Mouse (Mus musculus) urinary bladder, adult 18-20 months (tissue): ENCODE data around the gene 1700066M21Rik.

ENCODE experiments used
- DNase-seq, 2 experiments: peaks; one replicate each; pipeline ENCODE4 v3.0.0; 2022; ENCODE audit warnings: low spot score in 2 of 2, mixed read lengths in 2 of 2

Gene 1700066M21Rik

DNA sequence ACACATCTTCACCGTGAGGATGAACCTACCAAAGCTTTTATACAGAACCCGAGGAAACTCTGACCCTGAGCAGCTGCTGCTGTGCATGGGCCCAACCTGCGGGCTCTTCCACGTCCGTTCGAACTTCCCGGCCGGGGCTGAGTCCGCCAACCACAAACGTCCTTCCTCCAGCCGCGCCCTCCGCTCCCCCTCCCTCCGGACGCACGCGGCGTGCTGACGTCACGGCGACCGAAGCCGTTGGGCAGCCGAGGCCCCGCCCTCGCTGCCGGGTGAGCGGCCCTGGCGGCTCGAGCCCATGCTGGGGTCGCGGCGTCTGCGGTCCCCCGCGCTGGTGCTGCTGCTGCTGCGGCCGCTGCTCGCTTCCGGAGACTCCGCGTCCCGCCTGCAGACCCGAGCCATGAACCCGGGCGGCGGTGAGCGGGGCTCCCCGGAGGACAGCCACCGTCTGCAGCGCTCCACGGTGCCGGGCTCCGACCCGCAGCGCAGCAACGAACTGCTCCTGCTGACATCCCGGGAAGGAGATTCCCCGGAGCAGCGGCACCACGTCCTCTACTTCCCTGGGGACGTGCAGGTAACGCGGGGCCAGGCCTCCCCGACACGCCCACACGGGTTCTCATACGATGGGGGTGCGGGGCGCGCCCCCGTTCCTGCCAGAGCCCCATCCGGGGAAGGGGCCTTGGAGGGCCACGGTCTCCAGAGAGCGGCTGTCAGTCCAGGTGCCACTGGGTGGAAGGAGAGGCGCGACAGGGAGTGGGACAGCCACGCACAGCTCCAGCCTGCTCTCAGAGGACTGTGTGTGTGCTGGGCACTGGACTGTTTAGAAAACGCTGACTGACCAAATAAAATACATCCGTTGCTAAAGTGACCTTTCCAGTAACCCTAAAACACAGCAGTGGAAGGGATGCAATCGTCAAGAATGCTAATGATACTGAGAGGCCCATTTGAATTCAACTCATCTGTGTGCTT lies at the start of gene 1700066M21Rik:
TSS of gene 1700066M21Rik (plus strand) at position 245 of the 966 bp plus-strand sequence.
- peak; percentile 92 to 96 for DNase-seq

DNA sequence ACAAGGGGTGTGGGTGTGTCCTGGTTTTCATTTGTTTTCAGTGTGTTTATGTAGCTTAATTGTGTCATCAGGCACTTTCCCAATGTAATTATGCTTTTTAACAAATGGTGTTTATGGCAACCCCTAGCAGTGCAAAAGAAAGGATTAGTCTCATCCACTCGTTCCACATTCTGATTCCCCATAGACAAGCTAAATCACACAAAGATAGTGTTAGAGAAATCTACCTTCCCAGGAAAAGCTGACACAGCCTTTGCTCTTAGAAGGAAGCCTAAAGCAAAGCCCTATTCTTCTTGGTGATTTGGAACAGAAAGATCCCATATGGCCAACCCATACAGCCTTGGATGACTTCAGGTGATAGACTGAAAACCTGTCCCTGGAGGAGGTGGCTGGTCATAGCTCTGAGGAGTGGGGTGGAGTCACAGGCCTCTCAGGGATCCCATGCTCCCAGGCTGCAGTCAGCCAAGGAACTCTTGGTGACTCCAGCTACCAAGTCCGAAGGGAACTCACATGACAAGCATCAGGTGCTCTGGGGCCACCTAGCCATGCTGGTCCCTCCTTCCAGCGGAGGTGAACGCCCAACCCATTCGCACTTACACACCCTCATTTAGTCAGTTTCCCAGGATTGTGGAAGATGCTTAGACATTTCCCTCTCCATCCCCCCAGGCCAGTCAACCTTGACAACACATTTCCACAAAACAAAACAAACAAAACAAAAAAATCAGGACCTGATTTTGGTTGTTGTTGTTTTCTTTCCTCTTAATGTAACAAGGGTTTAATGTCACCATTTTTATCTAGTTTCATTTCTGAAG lies 47.9 kb upstream of the 1700066M21Rik start:
- DNase-seq: no peak

DNA sequence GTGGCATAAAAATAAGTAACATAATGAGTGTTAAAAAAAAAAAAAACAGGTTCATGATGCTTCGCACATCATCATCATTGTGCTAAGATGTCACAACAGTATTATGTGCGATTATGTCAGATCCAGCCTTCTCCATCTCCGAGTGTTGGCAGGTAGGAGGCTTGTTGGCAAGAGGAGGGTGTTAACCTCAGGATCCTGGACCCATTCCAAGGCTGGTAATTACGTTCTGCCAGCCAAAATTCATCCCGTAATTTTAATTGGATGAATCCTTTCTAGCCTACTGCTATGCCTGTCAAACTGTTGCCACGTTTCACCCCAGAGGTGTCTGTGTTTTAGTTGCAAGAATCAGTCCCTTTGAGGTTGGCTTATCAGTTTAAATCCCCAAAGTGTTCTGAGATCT lies 47.2 kb upstream of the 1700066M21Rik start:
- no peak for DNase-seq

DNA sequence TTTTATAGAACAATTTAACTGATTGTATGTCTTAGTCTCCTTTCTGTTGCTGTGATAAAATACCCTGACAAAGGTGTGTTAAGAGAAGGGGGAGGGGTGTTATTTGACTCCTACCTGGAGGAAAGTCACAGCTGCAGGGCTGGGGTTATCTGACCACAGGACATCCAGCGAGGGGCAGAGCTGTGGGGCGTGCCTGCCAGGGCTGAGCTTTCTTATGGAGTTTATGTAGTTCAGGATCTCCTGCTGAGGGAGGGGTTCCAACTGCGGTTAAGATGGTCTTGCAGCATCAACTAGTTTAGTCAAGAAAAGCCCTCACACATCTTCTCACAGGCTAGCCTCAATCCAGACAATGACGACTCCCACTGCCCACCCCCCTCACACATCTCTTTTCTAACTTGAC lies 45.4 kb upstream of the 1700066M21Rik start:
- DNase-seq: no peak

DNA sequence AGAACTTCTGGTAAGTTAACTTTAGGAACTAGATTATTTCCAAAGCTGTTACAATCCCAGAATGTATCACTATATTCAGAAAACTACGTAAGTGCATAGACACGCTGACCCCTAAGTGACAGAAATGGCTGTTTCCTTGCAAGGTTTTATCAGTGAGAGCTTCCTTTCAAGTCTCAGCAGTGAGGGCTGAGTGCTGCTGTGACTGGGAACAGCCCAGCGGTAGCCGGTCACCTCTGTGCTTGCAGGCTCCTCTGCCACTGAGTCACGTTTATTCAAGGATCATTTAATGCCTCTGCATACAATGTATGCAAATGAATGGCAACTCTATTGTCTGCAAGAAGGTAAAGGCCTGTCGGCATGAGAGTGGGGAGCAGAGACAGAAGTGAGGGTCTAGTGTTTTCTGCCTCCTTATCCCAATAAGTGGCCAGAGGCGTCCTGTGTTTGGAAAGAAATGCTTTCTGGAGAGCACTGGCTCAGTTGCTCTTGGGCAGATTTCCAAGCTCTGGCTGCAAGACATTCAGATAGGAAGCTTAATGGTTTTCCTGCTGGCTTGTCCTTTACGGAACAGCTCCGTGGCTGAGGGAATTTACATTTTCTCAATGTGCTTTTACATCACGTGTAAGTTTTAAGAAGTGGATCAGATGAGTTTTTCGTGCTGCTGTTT lies 43.7 kb upstream of the 1700066M21Rik start:
- DNase-seq: no peak

DNA sequence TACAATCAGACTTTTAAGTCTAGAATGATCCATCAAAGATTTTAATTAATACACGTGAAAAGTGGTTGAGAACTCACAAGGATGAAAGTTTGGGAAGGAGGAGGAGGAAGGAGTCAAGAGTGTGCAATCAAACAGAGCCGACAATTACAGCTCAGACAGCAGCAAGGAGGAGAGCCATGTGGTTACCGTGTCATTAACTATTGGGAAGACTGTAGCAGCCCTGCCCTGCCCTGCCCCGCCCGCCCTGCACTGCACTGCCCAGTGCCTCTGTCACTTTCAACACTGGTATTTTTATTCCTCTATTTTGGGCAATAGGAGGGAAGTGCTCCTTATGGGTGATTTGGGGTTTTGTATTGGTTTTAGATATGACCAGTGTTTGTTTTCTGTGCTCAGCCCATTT lies 42.2 kb upstream of the 1700066M21Rik start:
- DNase-seq: no peak

DNA sequence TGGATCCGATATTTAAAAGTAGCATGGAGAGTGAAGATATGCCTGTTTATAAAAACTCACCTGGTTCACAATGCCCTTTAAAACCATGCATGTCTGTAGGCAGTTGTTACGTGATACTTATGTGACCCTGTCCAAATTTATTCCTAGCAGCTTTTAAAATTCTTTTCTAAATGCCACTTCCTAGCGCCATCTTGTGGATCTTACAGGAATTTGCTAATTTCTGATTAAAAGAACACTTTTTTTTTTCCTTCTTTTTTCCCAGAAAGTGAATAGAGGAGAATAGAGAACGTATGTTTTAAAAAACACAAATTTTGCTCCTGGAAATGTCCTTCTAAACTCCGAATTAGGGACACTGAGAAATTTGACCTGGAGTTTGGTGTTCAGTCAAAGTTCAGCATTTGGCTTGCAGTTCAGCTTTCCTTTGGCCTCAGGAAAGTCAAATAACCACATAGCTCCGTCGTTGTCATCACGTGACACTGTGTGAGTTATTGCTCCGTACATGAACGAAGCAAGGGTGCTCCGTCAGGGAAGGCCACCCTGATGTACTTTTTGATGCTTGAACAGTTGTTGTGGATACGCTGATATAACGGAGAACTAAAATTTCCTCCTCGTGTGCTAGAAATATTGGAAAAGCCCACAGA lies 38.1 kb upstream of the 1700066M21Rik start:
- no peak for DNase-seq

DNA sequence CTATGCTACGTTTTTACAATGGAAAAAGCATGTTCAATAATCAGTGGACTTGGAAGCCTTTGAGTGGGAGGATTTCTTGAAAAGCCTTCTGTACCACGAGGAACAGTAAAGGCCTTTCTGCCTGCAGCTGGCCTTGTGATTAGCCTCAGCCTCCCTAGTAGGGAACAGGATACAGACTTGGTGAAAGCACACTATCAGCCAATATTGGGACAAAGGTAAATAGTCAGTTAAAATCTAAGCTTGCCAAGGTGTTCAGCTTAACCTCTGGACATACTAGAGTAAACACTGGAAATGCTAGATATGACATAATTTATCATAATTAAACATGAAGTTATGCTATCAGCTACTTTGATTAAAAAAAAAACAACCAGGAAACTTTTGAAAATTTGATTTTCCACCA lies 36.2 kb upstream of the 1700066M21Rik start:
- no peak for DNase-seq

DNA sequence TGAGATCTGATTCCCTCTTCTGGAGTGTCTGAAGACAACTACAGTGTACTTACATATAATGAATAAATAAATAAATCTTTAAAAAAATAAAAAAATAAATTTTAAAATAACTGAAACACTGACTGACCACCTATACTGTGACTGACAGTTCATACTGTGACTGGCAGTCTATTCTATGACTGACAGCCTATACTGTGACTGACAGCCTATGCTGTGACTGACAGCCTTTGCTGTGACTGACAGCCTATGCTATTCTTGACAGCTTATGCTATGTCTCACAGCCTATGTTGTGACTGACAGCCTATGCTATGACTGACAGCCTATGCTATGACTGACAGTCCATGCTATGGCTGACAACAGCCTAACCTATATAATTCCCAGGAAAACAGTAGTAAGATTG lies 29.9 kb upstream of the 1700066M21Rik start:
- DNase-seq: no peak

DNA sequence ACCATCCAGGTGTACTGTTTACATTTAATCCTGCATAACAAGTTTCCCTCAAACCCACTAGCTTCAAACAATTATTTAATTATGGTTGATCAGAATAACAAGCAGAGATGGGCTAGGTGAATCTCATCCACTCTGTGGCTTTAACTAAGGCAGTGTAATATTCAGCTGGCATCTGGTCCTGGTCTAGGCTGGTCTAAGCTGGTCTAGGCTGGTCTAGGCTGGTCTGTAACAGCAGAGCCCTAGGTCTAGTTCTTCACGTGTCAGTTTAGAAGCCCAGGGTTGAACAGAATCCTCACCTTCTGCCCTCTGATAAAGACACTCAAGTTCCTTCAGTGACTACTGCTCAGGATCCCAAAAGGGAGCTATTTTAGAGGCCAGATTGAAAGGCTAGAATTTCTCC lies 25.5 kb upstream of the 1700066M21Rik start:
- no peak for DNase-seq

DNA sequence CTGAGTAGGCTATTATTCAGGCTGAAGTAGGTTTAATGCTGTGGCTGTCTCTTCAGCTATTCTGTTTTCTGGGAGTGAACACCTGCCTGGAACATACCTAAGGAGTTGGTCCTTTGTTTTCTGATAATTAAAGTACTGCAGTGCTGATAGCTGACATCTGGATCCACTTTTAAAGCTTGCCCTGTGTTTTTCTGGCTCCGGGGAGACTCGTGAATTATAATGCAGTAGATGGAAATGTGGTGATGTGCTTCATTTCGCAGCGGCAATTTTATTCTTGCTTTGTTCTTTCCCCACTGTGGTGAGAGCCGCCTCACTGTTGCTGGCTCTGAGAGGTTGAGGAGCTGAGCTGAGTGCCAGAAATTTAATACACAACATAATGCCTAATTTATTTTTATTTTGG lies 18.9 kb upstream of the 1700066M21Rik start:
- no peak for DNase-seq

DNA sequence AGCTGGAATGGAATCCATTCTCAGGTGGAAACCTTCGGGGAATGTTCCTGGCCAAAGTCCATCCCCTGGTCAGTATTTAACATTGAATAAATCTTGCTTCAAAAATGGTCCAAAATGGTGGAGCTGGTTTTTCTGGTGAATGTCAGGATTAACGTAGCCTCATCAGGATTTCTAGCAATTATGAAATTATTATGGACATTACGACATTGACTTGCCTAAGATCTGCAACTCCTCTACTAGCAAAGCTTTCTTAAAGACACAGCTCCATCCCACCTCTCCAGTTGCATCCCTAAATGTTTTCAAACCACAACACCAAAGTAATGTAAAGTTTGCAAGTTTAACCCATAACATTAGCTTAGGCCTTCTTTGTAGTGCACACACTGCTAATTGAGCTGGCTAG lies 10.0 kb upstream of the 1700066M21Rik start:
- DNase-seq: no peak

DNA sequence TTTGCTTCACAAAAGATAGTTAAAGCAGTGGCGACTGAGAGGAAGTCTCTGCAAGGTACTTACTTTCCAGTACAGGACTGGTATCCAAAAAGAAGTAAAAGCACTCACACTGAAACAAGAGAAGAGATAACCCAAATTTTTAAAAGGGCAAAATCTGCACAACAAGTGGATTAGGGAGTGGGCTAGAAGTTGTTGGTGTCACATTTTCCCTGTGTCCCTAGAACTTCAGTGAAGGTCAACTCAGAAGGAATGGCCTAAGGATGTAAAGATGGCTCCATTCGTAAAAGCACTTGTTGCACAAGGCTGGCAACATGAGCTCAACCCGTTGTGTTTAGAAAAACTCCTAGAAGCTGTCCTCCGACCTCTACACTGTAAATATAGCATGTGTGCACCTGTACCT lies 8.3 kb upstream of the 1700066M21Rik start:
- no peak for DNase-seq

DNA sequence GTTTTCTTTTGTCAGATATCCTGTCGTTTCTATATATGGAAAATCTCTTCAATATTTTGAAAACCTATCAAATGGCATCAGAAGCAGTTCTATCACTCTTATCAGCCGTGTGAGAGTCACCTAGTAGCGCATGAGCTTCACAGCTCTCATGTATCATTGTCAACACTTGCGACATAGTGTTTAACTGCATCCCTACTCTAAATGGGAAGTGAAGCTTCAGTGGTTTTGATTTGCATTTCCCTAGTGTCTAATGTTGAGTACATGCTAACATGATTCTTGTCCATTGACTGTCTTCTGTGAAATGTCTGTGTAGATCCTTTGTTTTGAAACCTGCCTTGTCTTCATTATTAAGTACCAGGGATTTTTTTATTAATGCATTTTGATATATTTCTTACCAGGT lies 7.0 kb upstream of the 1700066M21Rik start:
- no peak for DNase-seq

DNA sequence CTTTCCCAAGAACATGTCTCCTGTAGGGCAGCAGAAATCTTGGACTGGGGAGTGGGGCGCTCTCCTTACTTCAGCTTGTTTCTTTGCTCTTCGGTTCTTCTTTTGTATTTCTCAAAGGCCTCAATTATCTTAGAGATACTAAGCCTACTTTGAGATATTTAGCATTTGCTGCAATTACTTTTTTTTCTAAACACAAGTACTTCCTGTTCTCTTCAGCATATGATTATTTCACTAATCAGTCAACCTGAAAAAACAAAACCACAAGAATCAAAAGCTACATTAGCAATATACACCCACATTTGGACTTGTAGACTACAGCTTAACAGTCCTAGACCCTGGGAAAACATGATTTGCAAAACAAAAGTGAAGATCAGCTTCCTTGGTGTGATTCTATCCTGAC lies 2.1 kb upstream of the 1700066M21Rik start:
- DNase-seq: no peak

DNA sequence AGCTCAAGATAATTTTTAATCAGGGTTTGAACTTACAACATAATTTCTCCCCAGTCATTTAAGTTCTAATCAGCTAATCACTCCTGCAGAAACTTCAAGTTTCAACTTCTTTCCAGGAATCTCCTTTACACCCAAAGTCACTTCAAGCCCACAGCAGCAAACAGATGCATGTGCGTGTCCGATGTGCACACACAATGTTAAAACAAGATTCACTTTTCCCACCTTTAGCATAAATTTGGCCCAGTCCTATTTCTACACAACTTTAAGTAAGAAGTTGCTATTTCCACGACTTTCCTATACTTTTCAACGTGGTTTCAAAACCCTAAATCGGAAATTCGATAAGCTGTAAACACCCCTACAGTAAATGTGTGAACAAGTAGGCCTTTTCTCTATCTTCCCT lies 614 bp upstream of the 1700066M21Rik start:
- DNase-seq: no peak

DNA sequence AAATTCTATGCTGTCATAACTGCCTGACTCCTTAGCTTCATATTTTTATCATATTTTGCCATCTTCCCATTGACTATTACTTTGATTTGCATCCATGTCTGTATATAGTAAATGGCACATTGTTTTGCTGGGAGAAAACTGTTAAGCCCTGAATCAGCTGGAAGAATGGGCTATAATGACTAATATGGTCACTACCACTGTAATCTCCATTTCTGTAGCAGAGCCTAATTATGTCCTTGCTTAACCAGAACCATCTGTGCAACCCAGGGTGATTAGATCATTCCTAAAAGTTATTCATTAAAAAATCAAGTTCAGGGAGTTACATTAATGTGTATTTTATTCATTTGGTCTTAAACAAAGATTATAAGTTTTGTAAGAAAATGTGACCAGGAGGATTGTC lies 9.1 kb downstream of the 1700066M21Rik start:
- no peak for DNase-seq

DNA sequence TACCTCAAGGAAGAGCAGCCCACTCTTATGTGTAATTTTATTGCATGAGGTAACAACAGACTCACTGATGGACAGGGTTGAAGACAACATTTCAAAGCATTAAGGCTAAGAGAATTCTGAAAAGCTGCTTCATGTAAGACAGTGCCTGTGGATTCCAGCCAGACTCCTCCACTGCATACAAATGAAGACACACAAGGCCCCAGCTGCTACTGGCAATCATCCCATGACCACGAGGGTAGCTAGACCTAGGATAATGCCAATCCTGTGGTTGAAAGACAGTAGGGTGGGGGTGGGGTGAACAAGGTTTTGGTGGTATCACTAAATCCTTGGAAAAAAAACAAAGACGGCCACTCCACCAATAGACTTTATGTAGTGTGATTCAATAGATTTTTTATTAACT lies 10.5 kb downstream of the 1700066M21Rik start:
- no peak for DNase-seq

DNA sequence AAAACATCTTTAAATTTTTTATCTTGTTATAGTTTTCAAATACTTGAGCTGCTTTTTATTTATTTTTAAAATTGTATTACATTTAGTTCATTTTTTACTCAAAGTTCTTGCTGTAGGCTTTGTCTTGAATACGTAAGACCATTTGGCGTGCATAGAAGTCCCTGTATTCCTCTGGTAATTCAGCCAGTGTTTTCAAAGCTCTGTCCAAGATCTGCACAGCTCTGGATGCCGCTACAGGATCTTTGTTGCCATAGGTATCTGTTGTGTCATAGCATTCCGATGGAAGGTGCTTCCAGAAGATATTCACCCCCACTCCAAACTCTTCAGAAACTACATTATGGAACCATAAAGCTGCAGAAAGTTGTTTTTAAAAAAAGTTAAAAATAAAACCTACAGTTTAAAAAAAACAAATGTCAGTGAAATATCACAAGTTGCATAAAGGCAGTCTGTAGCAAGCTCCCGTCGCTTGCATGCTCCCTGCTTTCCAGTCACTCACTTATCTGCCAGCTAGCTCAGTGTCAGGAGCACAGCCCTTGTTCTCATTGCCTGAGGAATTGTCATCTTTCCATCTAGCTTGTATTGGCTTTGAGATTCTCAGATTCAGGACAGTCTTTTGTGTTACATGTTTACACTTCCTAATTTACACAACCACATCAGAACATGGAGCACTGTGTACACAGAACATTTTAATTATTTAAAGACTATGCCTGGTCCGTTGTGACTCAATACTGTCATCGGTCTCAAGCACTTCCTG lies 11.2 kb downstream of the 1700066M21Rik start:
- no peak for DNase-seq

DNA sequence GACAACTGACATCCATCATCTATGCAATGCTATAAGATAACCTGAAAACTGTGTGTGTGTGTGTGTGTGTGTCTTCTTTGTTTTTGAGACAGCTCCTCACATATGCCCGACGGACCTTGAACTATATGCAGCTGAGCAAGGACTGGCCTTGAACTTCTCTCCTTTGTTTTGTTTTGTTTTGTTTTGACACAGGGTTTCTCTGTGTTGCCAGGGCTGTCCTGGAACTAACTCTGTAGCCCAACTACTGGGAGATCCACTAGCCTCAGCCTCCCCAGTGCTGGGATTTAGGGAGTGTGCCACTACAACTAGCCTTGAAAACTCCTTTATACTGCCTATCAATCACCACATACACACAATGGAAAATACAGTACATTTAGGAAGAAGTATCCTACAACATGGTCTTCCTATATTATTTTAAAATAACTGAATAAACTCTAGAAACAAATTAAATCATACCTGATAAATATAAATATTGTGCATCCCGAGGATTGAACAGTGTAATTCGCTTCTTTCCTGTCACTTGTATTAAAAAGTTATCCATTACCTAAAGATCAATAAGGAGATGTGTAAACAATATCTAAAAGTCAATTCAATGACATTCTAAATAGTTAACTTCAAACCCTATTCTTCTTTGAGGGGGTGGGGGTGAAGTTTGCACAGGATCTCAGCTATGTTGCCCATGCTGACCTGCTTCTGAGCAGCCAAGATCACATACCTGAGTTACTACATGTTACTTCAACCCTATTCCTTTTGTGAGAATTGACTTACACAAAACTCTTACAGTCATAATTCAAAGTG lies 13.8 kb downstream of the 1700066M21Rik start:
- no peak for DNase-seq
